Mouse (Mus musculus): ENCODE data around the gene 4930433I11Rik.
"Not testable (repeated sequence)": the region's sequence is repeated elsewhere in the genome, so short reads cannot be mapped to it uniquely, and the experiment has no call there.

The 4930433I11Rik gene

DNA sequence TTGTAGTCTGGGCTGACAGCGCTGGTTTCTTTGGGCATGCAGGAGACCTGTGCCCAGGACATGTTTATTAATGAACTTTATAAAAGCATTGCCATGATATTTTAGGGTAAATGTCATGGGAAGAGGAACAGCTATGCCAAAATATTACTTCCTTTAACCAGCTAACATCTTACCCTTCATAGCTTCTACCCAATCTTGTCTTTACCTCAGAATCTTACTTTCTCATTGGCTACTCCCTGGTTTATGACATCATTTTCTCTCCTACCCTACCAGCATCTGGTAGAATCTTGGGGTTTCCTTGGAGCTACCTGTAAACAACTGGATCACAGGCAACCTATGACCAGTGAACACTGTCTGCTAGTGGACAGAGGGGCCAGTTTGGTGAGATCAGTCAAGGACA is at the start of gene 4930433I11Rik:
TSS of gene 4930433I11Rik (plus strand) at position 301 of the 400 bp plus-strand sequence.
- no peak for DNase-seq (ENCODE audit: low read depth, low spot score)

DNA sequence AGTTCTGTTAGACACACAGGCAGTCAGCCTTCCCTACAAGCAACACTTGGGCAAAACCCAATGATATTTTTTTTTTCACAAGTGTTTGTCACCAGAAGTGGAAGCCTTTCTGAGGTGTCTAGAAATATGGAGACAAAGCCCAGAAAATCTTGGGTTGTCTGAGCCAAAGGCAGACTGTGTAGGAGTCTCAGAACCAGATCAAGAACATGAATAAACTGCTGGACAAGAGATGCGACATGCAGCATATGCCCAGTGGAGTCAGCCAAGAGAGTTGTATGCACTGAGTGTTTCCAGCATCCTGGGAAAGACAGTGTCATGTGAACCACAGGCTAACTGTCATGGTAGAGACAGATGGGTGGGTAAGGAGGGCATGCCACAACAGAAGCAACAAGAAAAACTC is 48.0 kb upstream of the 4930433I11Rik start:
- DNase-seq (ENCODE audit: low read depth, low spot score) = no peak

GRCm38 (mm10) chr7:40942233-40942935 is 45.0 kb upstream of the 4930433I11Rik start:
- peak; percentile 31 for DNase-seq (ENCODE audit: low read depth, low spot score)

DNA sequence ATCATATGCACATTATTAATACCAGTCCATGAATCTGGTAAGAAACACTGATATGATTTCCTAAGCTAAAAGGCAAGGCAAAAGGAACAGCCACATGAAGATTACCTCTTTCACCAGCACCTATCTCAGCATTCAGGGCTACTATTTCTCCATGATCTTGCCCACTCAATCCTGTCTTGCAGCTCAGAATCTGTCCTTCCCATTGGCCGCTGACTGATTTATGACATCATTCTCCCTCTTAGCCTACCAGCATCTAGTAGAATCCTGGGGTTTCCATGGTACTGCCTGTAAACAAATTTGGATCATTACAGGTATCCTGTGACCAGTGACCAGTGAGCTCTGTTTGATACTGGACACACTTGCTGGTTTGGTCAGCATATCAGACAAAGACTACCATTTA is 45.1 kb downstream of the 4930433I11Rik start, which contains the start of gene Gm4884:
TSS of gene Gm4884 (plus strand) at position 301 of the 400 bp plus-strand sequence.
- not testable (repeated sequence) for DNase-seq (ENCODE audit: low read depth, low spot score)

GRCm38 (mm10) chr7:41044058-41044457 is 56.7 kb downstream of the 4930433I11Rik start:
- DNase-seq (ENCODE audit: low read depth, low spot score) = not testable (repeated sequence)
